ENCODE assay signal across 21 mouse cellular contexts in the genomic region with DNA sequence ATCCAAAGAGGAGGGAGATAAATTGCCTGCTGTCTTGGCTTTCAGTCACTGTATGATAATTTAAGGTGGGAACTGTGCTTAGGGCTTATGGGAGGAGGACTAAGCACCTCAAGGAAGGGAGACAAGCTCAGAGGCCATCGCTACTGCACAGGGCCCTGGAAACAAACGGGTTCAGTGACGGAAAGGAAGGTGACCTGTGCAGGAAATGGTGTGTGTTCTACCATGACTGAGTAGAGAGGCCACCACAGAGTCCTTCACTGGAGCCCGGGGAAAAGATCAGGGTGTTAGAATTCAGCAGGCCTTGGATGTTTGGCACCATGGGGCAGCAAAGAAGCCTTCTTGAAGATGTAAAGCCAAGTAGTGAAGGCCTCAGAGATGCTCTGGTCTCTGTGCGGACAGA.
"Had no signal": no experiment of that assay in that cellular context is flagged by ENCODE, and none has a peak within 500 bp of the region (broad histone marks: within the 10 kb centered on the region; RNA-seq: fewer than 3 reads in every experiment).

No protein-coding gene starts in this region.

- H3K9me3 ChIP-seq: heart, embryonic 10.5 days; heart, embryonic 12.5 days; hindbrain, embryonic 10.5 days; hindbrain, embryonic 12.5 days; intestine, embryonic 15.5 days; limb, embryonic 13.5 days; limb, embryonic 15.5 days; liver, embryonic 12.5 days had no signal

- H3K4me2 ChIP-seq: heart, embryonic 12.5 days; hindbrain, embryonic 12.5 days; hindbrain, embryonic 14.5 days; intestine, embryonic 15.5 days; limb, embryonic 13.5 days; limb, embryonic 15.5 days; liver, embryonic 12.5 days had no signal

- H3K9ac ChIP-seq: heart, embryonic 12.5 days; hindbrain, embryonic 12.5 days; hindbrain, embryonic 14.5 days; intestine, embryonic 15.5 days; limb, embryonic 13.5 days; limb, embryonic 15.5 days; liver, embryonic 12.5 days; liver, embryonic 14.5 days had no signal

- H3K36me3 ChIP-seq: heart, embryonic 10.5 days; heart, embryonic 12.5 days; hindbrain, embryonic 10.5 days; hindbrain, embryonic 12.5 days; intestine, embryonic 15.5 days; limb, embryonic 13.5 days; limb, embryonic 15.5 days; liver, embryonic 12.5 days had no signal

- H3K27ac ChIP-seq: gastrocnemius, adult 2 months; heart, embryonic 10.5 days; hindbrain, embryonic 10.5 days; hindbrain, embryonic 12.5 days; hindbrain, embryonic 14.5 days; intestine, embryonic 15.5 days; layer of hippocampus, adult 2 months; left cerebral cortex, adult 2 months; limb, embryonic 13.5 days; limb, embryonic 15.5 days; liver, embryonic 12.5 days; liver, embryonic 14.5 days had no signal

- H3K27me3 ChIP-seq: heart, embryonic 12.5 days; hindbrain, embryonic 12.5 days; intestine, embryonic 15.5 days; limb, embryonic 13.5 days; limb, embryonic 15.5 days; liver, embryonic 12.5 days had no signal

- DNase-seq: gastrocnemius, adult 2 months; gastrocnemius, postnatal 10 days; gastrocnemius, postnatal 25 days; heart, adult 18-20 months; heart, postnatal 10 days; heart, postnatal 4 days had no signal

- H3K4me3 ChIP-seq: gastrocnemius, adult 2 months; heart, embryonic 10.5 days; heart, embryonic 12.5 days; hindbrain, embryonic 10.5 days; hindbrain, embryonic 12.5 days; intestine, embryonic 15.5 days; layer of hippocampus, adult 2 months; left cerebral cortex, adult 2 months; limb, embryonic 13.5 days; limb, embryonic 15.5 days; liver, embryonic 12.5 days had no signal

- ATAC-seq: hindbrain, embryonic 16.5 days; inflammation-experienced regulatory T-cells, adult 6 months; intestine, embryonic 15.5 days; intestine, postnatal 0 days; liver, embryonic 12.5 days had no signal

- H3K4me1 ChIP-seq: hindbrain, embryonic 12.5 days had no signal
